Mouse (Mus musculus) heart, embryonic 12.5 days (tissue): ENCODE measurements around the gene Ugp2. TPM values are rescaled to one million over a fixed set of nuclear protein-coding genes. Genes with fewer than 3 reads are reported as not detected.

Experiments
- ATAC-seq: fragments of 200-750 bp; cut with Nextera tagmentation; 2 replicates; pipeline ENCODE4 v1.8.0; 2017; ENCODE audit warnings: moderate TSS enrichment, moderate library complexity; ENCODE audit not compliant: insufficient number of reproducible peaks, low FRiP score
- H3K27ac ChIP-seq: fragments of 300-500 bp; sonication (generic); 2 replicates; pipeline ENCODE4 v1.5.1; 2016; ENCODE audit warnings: mild to moderate bottlenecking, moderate library complexity; ENCODE audit not compliant: poor library complexity, severe bottlenecking
- H3K27me3 ChIP-seq: fragments of 300-500 bp; sonication (generic); replicated peaks from 2 replicates; pipeline ENCODE4 v1.6.1; 2016; ENCODE audit warnings: mild to moderate bottlenecking, moderate library complexity
- H3K36me3 ChIP-seq: fragments of 300-500 bp; sonication (generic); 2 replicates; pipeline ENCODE4 v1.6.1; 2016; ENCODE audit warnings: mild to moderate bottlenecking, moderate library complexity
- H3K4me1 ChIP-seq: fragments of 300-500 bp; sonication (generic); replicated peaks from 2 replicates; pipeline ENCODE4 v1.6.1; 2016; ENCODE audit warnings: mild to moderate bottlenecking
- H3K4me2 ChIP-seq: fragments of 300-500 bp; sonication (generic); 2 replicates; pipeline ENCODE4 v1.6.1; 2016; ENCODE audit warnings: mild to moderate bottlenecking, moderate library complexity
- H3K4me3 ChIP-seq: fragments of 300-500 bp; sonication (generic); 2 replicates; pipeline ENCODE4 v1.5.1; 2016; ENCODE audit warnings: mild to moderate bottlenecking
- H3K9ac ChIP-seq: fragments of 300-500 bp; sonication (generic); 2 replicates; pipeline ENCODE4 v1.6.1; 2016; ENCODE audit warnings: mild to moderate bottlenecking, moderate library complexity
- H3K9me3 ChIP-seq: fragments of 300-500 bp; sonication (generic); replicated peaks from 2 replicates; pipeline ENCODE4 v1.6.1; 2016; ENCODE audit warnings: mild to moderate bottlenecking, moderate library complexity
- WGBS: fragments of 180-500 bp; shearing (Covaris S2); methylation state at CpG from one replicate; pipeline ENCODE4 v1.1.7; 2016; 5-methylcytosine and 5-hydroxymethylcytosine counted together
- polyA plus RNA-seq: library from polyadenylated mRNA; unstranded; fragments of >200 nt; fragmentation: Nextera tagmentation; extraction: Ambion mirVana; gene quantifications from 2 replicates; pipeline ENCODE4 v1.2.1, GENCODE M21; 2016

Gene Ugp2
- polyA plus RNA-seq = 213 and 221 TPM in 2 replicates

GRCm38 (mm10) chr11:21371122-21371806, at the start of gene Ugp2:
TSS of gene Ugp2 (minus strand) at chr11:21371201.
- peak within 1 kb of the TSS; percentile 65 for H3K4me3 ChIP-seq

GRCm38 (mm10) chr11:21414911-21415381, 43.9 kb upstream of the Ugp2 start:
- peaks cover 12% of the 10 kb centered on the region for H3K4me1 ChIP-seq
- 30% methylated on average over 7 of the region's 7 CpGs for WGBS
- peak overlapping the region; percentile 53 for H3K27ac ChIP-seq
- H3K4me2 ChIP-seq = no peak overlapping the region
- H3K4me3 ChIP-seq = no peak overlapping the region
- 0 out of 2 replicates have a peak, but pooled peaks cover 4% of the 10 kb centered on the region for H3K9me3 ChIP-seq
- H3K9ac ChIP-seq = no peak overlapping the region
- peak; percentile 74 for ATAC-seq
- H3K36me3 ChIP-seq = no peaks in the 10 kb centered on the region
- H3K27me3 ChIP-seq = no peaks in the 10 kb centered on the region

More at GRCm38 (mm10) chr11:21371122-21371806, at the start of gene Ugp2:
- peak within 1 kb of the TSS; percentile 99 for H3K27ac ChIP-seq
- peak; percentile 94 for ATAC-seq
- WGBS = 6% methylated on average over 38 of the region's 38 CpGs
- no peaks in the 10 kb centered on the region for H3K27me3 ChIP-seq
- peaks cover 15% of the 10 kb centered on the region for H3K4me1 ChIP-seq
- H3K9me3 ChIP-seq = no peaks in the 10 kb centered on the region
- peak within 1 kb of the TSS; percentile 78 for H3K9ac ChIP-seq
- no peaks in the 10 kb centered on the region for H3K36me3 ChIP-seq
- peak within 1 kb of the TSS; percentile 70 for H3K4me2 ChIP-seq

DNA sequence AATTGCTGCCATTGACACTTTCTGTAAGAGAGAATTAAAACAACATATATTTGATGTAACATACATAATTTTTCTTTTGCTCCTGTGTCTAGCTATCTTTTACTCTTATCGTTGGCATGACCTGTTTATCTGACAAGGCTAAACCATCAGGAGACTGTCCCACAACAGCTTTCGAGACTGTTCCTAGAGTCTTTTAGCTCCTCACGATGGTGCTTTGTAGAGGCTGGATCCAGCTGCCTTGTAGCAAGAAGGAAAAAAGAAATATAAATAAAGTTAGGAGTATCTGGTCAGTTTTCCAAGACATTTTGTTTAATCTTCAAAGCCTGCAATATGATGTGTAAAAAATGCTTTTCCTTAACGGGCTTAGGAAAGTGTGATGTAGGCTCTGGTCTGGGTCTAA, 35.7 kb upstream of the Ugp2 start:
- Histone ChIP-seq H3K9me3 (no peaks in the 10 kb centered on the region), H3K27ac (no peak overlapping the region), H3K36me3 (no peaks in the 10 kb centered on the region), H3K4me1 (peaks cover 3% of the 10 kb centered on the region; the same call in 1 of the 2 replicates), H3K27me3 (no peaks in the 10 kb centered on the region), H3K9ac (no peak overlapping the region), H3K4me3 (no peak overlapping the region), H3K4me2 (no peak overlapping the region)
- WGBS = 62% methylated on average over 4 of the region's 4 CpGs
- no peak for ATAC-seq

- no peak overlapping the region for H3K4me3 ChIP-seq
- H3K4me2 ChIP-seq = no peak overlapping the region
- peaks cover 3% of the 10 kb centered on the region; the same call in 1 of the 2 replicates for H3K4me1 ChIP-seq
- WGBS = 33% methylated on average over 1 of the region's 1 CpGs
- no peak overlapping the region for H3K27ac ChIP-seq
- ATAC-seq = no peak
- H3K9ac ChIP-seq = no peak overlapping the region
- H3K9me3 ChIP-seq = no peaks in the 10 kb centered on the region
- H3K36me3 ChIP-seq = no peaks in the 10 kb centered on the region
- no peaks in the 10 kb centered on the region for H3K27me3 ChIP-seq
Observed at GRCm38 (mm10) chr11:21406141-21406540, 35.1 kb upstream of the Ugp2 start.

DNA sequence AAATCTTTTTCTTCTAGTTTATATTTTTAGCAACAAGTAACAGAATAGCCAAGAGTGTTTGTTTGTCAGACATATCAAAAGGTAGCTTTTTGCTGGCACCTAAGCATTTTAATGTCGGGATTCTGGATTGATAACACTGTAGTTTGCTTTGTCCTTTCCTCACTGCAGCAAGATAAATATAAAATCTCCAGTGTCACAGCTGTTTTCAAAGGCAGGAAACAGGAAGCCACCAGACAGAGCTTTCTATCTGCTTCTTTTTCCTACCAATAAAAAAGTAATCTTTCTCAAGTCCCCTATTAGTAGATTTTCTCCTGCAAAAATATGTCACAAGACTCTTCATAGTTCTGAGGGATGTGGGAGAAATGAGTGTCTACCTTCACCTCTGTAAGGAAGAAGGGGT, 32.9 kb upstream of the Ugp2 start:
- H3K4me2 ChIP-seq = no peak overlapping the region
- H3K4me3 ChIP-seq = no peak overlapping the region
- H3K27ac ChIP-seq = no peak overlapping the region
- H3K9me3 ChIP-seq = no peaks in the 10 kb centered on the region
- H3K4me1 ChIP-seq = peaks cover 16% of the 10 kb centered on the region
- no peak for ATAC-seq
- no peak overlapping the region for H3K9ac ChIP-seq
- no peaks in the 10 kb centered on the region for H3K27me3 ChIP-seq
- H3K36me3 ChIP-seq = no peaks in the 10 kb centered on the region
- WGBS = 18% methylated on average over 1 of the region's 1 CpGs

- no peak for ATAC-seq
- WGBS = 63% methylated on average over 5 of the region's 5 CpGs
Observed at GRCm38 (mm10) chr11:21402481-21403254, 31.7 kb upstream of the Ugp2 start.

DNA sequence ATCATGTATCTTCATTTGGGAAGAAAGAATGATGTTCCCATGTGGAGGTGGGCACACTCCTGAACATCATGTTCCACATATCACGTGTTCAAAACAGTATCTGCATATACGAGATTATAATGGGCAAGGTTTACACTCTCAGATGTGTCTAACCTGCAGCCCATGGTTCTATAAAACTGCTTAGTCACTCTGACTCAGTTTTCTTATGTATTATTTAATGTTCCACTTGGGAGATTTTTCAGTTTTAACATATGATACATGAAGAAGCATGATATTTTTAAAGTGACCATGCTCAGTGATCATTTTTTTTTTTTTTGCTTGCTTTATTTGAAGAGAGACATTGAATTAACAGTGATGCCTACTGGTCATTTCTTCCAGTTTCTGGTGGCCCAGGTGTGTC, 30.2 kb upstream of the Ugp2 start:
- no peaks in the 10 kb centered on the region for H3K36me3 ChIP-seq
- no peak overlapping the region for H3K9ac ChIP-seq
- no peak for ATAC-seq
- H3K9me3 ChIP-seq = no peaks in the 10 kb centered on the region
- no peaks in the 10 kb centered on the region for H3K27me3 ChIP-seq
- no peak overlapping the region for H3K27ac ChIP-seq
- H3K4me2 ChIP-seq = no peak overlapping the region
- WGBS = 83% methylated on average over 2 of the region's 2 CpGs
- H3K4me3 ChIP-seq = no peak overlapping the region
- peaks cover 26% of the 10 kb centered on the region for H3K4me1 ChIP-seq

More at GRCm38 (mm10) chr11:21402481-21403254, 31.7 kb upstream of the Ugp2 start:
- Histone ChIP-seq H3K9me3 (no peaks in the 10 kb centered on the region), H3K4me1 (peaks cover 25% of the 10 kb centered on the region), H3K27ac (no peak overlapping the region), H3K36me3 (no peaks in the 10 kb centered on the region), H3K9ac (no peak overlapping the region), H3K4me3 (no peak overlapping the region), H3K4me2 (no peak overlapping the region), H3K27me3 (no peaks in the 10 kb centered on the region)

DNA sequence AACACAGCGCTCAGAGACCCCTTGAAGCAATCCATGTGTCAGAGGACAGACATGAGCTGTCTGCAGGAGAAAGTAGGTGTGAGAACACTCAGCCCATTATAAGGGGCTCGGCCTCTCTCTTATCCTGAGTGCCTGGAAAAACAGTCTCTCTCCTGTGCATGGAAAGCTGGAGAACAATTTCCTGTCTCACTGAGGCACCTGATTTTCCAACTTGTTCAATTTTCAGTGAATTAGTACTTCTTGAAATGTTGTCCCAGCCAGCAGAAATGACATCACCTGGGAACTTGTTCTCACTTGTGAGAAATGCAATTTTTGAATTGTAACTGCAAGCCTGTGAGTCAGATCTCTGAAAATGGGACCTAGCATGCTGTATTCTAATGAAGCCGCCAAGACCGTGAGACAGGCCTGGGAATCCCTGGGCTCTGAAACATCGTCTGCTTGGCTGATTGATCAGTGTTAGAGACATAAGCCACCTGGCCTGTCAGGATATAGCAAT, 28.2 kb upstream of the Ugp2 start:
- Histone ChIP-seq H3K27me3 (no peaks in the 10 kb centered on the region), H3K9me3 (peaks cover 10% of the 10 kb centered on the region), H3K36me3 (no peaks in the 10 kb centered on the region), H3K4me3 (no peak overlapping the region), H3K4me1 (peaks cover 23% of the 10 kb centered on the region), H3K27ac (peak overlapping the region; percentile 94), H3K9ac (no peak overlapping the region), H3K4me2 (peak overlapping the region; percentile 21)
- 9% methylated on average over 5 of the region's 5 CpGs for WGBS
- ATAC-seq = peak; percentile 81

DNA sequence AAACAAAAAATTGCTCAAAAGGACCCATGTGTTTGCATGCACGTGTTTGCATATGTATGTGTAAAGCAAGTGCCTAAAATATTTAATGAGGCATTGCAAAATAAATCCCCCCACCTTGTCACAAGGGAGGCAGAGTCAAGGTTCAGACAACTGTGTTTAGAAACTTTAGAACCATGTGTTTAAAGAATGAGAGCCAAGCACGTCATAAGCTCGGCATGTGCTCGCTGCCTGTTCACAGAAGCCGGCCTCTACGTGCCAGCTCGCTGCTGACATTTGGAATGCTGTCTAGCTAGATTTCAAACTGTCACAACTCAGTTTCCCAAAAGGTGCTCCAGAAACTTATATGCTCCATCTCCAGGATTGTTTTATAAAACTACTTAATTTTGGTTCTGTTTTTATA, 27.5 kb upstream of the Ugp2 start:
- H3K4me2 ChIP-seq = 0 out of 2 replicates have a peak overlapping the region, but pooled peaks have one; percentile 19
- no peak overlapping the region for H3K9ac ChIP-seq
- no peaks in the 10 kb centered on the region for H3K27me3 ChIP-seq
- peak overlapping the region; percentile 60; the same call in 1 of the 2 replicates for H3K27ac ChIP-seq
- peaks cover 10% of the 10 kb centered on the region for H3K9me3 ChIP-seq
- peak; percentile 59; the same call in 1 of the 2 replicates for ATAC-seq
- H3K36me3 ChIP-seq = no peaks in the 10 kb centered on the region
- peaks cover 23% of the 10 kb centered on the region for H3K4me1 ChIP-seq
- no peak overlapping the region for H3K4me3 ChIP-seq
- 23% methylated on average over 7 of the region's 7 CpGs for WGBS

- Histone ChIP-seq H3K9ac (no peak overlapping the region), H3K36me3 (no peaks in the 10 kb centered on the region), H3K9me3 (0 out of 2 replicates have a peak, but pooled peaks cover 3% of the 10 kb centered on the region), H3K4me3 (no peak overlapping the region), H3K4me1 (no peaks in the 10 kb centered on the region), H3K4me2 (no peak overlapping the region), H3K27me3 (no peaks in the 10 kb centered on the region), H3K27ac (no peak overlapping the region)
- ATAC-seq = no peak
- 66% methylated on average over 4 of the region's 4 CpGs for WGBS
Observed at GRCm38 (mm10) chr11:21386790-21387189, 15.8 kb upstream of the Ugp2 start.

- no peaks in the 10 kb centered on the region for H3K36me3 ChIP-seq
- H3K27me3 ChIP-seq = no peaks in the 10 kb centered on the region
- no peak overlapping the region for H3K4me2 ChIP-seq
- ATAC-seq = no peak
- H3K9me3 ChIP-seq = no peaks in the 10 kb centered on the region
- 0 out of 2 replicates have a peak, but pooled peaks cover 4% of the 10 kb centered on the region for H3K4me1 ChIP-seq
- H3K4me3 ChIP-seq = no peak overlapping the region
- 89% methylated on average over 3 of the region's 3 CpGs for WGBS
- H3K9ac ChIP-seq = no peak overlapping the region
- no peak overlapping the region for H3K27ac ChIP-seq
Observed at GRCm38 (mm10) chr11:21374096-21374495, 3.1 kb upstream of the Ugp2 start.
